Mouse (Mus musculus) layer of hippocampus, adult 9-11 months (tissue): ENCODE results near the gene B3galt5.
"Not testable (repeated sequence)": the region's sequence is repeated elsewhere in the genome, so short reads cannot be mapped to it uniquely, and the experiment has no call there.

Source experiments
- DNase-seq: peaks from one replicate; pipeline ENCODE4 v3.0.0; 2022

Gene B3galt5

DNA sequence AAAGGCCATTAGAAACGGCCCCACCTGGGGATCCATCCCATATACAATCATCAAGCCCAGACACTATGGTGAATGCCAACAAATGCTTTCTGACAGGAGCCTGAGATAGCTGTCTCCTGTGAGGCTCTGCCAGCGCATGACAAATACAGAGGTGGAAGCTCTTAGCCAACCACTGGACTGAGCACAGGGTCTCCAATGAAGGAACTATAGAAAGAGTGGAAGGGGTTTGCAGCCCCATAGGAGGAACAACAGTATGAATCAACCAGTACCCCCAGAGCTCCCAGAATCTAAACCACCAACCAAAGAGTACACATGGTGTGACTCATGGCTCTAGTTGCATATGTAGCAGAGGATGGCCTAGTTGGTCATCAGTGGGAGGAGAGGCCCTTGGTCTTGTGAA is 36.1 kb downstream of the B3galt5 start:
- no peak for DNase-seq

DNA sequence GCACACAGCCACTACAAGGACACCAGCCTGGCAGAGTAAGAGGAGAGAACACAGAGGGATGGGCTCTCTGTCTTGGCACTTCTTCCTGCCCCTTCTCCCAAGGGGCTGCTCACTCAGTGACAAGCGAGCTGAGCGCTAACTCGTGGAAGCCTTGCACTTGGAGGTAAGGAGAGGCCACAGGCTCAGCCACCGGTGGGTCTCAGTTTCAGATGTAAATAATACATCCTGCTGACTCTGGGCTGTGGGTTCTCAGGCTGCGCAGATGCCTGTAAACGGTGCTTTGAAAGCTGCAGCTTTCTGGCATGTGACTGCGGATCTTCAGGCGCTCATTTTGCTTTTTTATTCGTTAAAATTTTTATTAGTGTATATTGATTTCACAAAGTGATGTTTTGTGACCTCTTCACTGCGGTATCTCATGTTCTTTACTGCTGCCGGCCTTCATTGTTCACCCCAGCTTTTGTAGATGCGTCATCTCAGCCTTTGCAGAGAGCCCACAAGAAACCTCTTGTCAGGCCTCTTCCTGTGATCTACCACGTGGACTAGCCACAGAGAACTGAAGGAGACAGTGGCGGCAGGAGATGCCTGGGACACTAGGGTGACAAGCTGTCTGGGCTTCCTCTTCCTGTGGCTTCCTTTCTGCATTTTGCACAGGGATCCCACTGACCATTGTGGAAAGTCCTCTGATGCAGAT is 37.5 kb downstream of the B3galt5 start:
- DNase-seq, result peak; percentile 88

DNA sequence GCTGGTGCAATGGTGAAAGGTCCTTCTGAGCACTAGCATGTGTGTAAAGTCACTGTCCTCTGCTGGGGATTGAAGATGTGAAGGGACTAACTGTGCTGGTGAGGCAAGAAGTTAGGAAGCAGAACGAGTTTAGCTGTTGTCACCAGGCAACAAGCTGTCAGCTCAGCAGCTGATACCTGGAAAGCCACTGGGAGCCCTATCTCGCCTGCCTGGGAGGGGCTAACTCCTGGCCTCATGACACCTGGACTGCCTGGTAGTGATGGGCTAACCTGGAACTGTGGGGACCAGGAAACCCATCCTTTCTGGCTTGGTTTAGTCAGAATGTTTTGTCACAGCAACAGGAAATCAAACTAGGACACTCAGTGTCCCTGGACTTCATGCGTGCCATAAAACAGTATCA is 41.0 kb downstream of the B3galt5 start:
- DNase-seq, result no peak

DNA sequence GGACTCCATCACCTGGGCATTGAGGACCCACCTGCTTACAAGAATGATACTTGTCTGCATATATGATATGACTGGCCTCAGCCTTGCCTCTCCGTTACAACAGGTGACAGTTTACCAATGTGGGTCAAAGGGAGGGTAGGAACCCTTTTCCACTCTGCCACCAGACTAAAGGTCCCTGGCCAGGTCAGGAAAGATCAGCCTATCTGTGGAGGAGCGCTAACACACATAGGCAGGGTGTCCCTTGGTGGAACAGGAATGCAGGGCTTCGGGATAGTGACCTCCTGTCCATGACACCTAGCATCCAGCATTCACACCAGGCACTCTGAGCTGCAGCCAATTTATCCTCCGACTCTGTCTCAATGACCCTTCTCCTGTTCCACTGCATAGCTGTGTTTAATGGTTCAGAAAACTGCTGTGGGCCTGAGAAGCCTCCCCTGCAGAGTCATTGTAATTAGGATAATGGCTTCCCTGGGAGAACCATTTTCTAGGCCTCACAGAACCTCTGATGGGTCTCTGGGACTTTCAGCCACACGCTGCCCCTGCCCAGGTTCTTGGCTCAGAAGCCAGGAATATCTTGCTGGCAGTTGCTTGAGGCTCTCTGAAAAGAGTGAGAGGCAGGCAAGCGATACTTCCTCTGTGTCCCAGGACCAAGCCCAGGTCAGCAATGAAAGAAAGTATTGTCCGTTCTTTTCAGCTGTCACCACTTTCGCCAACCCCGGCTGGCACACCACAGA is 43.1 kb downstream of the B3galt5 start:
- DNase-seq, result peak; percentile 57

DNA sequence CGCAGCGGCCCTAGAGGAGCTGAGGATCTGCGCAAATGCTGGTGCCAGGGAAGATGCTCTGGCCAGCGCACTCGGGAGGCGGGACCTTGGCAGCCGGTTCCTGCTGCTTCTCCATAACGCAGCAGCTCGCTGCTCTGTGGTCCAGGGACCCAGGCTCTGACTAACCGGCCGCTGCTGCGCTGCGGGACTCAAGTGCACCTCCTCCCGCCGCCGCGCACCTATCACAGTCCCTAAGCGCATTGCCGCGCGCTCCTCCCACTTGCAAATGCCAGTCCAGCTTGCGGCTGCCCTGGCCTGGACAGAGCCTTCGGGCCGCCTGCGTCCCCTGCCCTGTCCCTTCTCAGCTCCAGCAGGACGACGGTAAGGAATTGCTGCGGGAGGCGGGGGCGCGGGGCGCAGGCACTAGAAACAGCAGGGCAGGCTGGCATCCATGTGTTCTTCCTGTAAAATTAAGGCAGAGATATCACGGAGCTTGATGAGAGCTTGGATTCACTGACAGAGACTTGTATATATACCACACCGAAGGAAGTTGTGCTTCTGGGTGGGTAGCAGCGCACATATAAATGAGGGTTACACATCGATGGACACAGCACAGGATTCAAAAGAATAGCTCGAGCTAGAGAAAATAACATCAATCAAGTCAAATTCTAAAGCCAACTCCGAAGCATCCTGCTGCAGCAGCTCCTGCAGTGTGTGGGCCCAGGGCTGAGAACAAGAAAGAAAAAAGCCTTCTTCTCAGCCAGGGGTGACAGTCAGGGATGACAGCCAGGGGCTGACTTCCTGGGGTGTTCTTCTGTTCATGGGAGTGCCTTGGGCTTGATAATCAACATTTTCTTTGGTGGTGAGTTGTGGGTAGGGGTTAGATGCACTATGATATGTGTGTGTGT is 45.4 kb downstream of the B3galt5 start:
- DNase-seq, result peak; percentile 73

DNA sequence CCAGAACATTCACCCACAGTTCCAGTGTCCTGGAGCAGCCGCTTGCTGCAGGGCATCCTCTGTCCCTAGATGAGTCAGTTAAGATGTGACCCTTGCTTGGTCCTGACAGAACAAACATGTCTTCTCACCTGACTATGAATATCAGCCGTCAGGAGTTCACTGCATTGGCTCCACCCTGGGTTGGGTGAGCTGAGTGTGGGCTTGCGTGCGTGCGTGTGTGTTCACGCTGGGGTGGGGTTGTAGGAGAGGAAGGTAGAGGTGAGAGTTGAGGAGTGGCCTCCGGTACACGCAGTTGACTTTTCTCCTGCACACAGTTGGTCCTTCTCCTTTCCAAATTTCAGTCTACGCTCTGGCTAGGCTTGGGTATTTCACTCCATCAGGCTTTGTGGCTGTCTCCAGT is 47.0 kb downstream of the B3galt5 start:
- DNase-seq, result no peak

DNA sequence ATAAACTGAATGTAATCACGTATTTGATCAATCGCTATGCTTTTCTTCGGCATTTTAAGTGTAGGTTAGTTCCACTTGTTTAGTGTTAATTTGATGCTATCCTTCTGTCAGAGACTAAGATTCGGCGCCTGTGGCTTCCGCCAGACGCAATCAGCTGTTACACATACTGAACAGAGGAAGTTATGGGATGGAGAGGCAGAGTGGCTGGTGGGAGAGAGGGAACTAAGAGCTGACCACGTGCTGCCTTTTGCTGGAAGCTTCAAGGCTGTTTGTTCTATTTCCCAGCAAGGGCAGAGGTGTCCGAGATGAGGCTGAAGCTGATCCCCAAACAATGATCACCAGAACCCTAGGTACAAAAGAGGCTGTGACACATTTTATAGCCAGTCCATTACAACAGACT is 56.3 kb downstream of the B3galt5 start:
- DNase-seq, result peak; percentile 69

DNA sequence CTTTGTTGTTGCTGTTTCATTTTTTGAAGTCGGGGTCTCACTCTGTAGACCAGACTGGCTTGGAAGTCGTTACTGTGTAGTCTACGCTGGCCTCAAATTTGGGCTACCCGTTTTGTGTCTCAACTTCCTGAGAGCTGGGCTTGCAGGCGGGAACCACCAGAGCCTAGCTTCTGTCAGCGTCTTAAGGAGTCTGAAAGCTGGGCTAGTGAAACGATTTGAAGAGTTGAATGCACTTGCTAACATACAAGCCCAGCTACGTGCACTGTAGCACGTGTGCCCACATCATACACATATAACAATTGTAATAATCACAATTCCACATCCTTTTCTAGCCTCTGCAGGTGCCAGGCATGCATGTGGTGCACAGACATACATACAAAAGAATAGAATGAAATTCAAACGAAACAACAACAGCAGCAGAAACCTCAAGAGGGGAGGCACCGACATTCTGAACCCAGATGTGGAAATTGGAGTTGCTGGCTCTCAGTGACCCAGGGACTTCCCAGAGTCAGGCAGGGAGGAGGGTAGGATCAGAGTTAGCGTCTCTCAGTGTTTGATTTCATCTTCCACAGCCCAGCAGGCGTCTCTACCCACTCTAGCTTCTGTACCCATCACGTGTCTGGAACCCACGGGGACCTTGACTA is 57.1 kb downstream of the B3galt5 start:
- DNase-seq, result no peak

DNA sequence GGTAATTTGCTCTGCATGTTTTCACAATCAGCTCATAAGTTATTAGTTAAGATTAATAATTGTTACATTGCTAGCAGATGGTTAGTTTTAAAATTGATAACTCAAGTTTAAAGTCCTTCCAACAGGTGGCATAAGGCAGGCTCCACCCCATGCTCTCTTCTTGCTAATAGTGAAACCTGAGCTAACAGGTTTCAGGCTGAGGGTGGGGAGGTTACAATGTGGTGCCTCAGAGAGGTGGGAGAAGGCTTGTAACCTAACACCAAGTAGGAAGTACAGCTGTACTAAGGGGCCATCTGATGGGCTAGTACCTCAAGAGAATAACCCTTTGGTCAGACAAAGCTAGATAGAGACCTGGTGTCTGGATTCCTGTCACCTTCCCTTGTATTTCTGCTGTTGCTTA is 62.5 kb downstream of the B3galt5 start:
- DNase-seq, result no peak

DNA sequence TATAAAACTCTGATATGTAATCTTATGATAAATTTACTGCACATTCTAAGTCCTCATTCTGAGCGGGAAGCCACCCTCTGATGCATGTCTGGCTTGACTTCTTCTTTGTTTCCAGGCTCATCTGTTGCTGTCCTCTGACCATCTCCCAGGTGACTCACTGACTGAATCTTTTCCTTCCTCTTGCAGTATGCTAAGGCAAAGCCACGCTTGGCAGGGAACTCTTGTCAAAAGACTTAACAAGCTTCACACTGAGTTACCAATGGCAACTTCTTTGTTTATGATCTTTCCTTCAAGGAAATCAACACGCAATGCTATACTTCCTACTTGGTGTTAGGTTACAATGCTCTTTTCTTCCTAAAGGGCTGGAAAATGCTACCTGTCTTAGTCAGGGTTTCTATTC is 63.0 kb downstream of the B3galt5 start:
- DNase-seq, result no peak

DNA sequence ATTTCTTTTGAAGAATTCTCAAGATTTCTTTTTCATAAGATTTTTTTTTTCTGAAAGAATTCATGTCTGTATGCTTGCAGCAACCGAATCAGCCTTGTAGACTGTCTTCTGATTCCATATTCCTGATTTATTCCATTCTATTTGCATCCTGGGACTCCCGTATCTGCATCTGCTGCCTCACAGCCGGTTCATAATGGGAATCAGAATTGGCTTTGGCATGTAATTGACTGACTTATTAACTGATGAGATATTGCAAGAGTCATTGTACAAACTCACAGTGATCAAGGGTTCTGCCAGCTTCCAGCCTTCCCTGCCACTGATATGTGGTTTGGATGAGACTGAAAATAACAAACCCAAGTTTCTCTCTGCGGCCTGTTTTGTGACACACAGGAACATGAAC is 67.8 kb downstream of the B3galt5 start:
- no peak for DNase-seq

DNA sequence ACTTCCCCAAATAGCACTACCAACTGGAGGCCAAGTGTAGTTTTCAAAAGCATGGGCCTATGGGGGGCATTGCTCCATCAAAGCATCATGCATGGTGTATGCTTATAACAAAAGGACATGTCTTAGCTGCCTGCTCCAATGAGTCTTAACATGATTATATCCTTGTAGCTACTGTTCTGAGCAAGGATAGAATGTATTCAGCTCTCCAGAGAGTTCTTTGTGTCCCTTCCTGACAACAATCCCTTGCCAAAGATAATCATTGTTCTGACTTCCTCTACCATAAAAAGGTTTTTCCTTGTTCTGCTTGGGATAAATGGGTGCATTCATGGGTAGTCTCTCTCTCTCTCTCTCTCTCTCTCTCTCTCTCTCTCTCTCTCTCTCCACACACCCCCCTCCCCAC is 68.8 kb downstream of the B3galt5 start:
- no peak for DNase-seq

DNA sequence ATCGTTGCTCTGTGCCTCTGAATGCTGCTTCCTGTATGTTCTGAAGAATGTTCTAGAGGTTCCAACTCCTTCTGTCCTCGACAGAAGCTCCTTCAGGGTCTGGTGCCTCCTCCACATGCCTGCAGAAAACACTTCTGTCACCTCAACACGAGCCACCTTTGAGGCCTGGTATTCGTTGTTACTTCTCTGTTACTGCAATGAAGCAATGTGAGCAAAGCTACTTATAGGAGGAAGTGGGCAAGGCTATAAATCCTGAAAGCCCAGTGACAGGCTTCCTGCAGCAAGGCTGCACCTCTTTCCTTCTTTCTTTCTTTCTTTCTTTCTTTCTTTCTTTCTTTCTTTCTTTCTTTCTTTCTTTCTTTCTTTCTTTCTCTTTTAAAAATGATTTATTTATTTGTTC is 71.3 kb downstream of the B3galt5 start:
- no peak for DNase-seq

DNA sequence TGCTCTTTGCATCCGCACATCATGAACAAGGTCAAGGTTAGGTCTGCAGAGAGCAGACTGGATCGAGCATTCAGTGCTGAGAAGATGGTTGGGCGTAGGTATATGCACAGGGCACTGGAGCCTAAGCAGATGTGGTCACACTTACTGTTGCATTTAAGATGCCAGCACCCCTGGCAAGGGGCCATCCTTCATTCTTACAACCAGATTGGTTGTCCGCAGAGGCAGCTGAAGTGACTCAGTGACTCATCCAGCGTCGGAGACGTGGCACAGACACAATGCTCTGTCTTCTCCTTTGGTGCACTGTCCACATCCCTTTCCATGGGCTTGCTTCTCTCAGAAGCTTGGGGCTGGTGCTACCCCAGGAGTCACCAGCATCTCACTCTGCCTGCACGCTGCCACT is 82.2 kb downstream of the B3galt5 start:
- no peak for DNase-seq

DNA sequence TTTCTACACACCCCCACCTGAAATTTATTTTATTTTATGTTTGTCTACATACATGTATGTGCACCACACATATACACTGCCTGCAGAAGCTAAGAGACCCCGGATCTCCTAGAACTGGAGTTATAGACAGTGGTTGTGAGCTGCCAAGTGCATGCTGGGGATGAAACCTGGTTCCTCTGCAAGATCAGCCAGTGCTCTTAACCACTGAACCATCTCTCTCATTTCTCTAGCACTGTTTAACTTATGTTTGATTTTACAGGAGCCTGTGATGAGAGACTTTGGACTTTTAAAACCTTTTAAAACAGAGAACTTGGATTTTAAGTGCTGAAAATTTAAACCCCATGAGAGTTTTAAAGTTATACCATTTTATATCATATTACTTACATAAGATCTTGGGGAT is 87.1 kb downstream of the B3galt5 start:
- DNase-seq, result no peak

DNA sequence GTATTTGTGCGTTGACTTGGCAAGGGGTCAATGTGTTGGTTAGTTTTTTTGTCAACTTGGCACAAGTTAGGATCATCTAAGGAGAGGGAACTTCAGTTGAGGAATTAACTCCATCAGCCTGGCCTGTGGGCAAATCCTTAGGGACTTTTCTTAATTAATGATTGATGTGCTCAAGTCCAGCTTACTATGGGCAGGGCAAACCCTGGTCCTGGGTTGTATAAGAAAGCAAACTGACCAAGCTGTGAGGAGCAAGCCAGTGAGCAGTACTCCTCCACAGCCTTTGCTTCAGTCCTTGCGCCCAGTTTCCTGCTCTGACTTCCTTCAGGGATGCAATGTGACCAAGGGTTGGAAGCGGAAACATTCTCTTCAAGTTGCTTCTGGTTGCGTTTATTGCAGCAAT is 87.6 kb downstream of the B3galt5 start:
- DNase-seq, result no peak

DNA sequence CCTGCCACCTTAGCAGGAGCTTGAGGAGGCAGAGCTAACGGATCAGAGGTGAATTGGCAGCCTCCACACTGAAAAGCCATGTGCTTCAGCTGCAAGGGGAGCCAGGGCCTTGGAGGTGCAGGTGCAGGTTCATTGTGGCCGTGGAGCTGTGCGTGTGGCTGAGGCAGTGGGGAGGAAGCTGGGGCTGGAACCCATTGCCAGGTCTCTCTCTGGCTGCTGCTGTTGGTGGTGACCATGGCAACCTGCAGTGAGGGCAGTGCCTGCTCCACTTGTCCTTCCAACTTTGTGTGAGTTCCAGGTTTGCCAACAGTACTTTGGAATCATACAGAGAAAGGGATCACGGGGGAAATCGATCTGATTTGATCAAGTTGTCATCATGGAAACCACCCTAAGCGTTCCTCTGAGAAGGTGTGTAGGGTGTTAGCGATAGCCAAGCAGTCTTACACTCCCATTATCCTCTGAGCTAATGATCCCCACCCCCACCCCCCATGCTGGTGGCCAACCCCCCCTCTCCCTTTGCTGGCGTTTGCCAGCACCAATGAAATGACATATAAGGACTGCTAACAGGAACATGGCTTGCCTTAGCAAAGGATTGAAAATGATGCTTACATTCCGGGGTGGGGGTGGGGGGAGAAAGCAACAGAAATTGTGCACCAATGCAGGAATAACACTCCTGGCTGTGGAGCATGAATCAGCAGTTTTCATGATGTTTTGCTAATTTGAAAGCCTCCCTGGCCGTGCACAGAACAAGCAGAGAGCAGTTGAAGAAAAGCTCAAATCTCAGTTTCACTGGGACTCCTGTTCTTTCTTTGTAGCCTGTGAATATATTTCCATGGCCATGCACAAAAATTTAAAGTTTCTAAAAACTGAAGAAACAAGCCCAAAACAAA is 90.8 kb downstream of the B3galt5 start:
- DNase-seq, result peak; percentile 53

DNA sequence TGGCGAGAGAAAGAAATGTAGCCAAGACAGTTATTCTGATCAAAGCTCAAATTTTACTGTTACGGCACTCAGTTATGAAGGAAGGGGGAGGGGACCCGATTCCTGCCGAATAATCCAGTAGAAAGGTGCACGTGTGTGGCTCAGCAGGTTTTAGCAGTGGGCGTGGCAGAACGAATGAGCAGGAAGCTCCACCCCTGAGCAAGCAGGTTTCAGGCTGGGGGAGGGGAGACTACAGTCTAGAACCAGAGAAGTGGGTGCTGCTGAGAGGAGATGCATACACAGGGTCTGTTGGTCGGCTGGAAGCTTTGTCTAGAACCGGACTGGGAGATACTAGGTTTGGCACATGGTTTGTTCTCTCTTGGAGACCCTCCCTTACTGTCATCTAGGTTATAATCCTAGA is 91.7 kb downstream of the B3galt5 start:
- DNase-seq, result not testable (repeated sequence)

DNA sequence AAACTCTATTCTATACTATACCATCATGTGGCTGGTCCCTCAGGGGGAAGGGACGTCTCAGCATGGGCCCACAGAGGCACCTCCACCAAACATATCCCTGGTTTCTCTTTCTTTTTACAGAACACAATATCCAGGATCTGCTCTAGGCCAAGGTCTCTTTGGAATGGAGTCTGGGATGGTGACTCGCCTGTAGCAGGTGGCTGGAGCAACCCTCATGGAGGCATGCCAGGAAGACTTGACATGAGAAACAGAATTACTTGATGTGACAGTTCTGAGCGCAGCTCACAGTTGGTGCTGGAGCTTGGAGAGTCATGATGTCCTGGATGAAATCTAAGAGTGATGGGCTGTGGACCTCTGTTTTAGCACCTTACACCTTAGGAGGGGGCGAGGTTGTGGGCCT is 104.0 kb downstream of the B3galt5 start:
- DNase-seq, result no peak

DNA sequence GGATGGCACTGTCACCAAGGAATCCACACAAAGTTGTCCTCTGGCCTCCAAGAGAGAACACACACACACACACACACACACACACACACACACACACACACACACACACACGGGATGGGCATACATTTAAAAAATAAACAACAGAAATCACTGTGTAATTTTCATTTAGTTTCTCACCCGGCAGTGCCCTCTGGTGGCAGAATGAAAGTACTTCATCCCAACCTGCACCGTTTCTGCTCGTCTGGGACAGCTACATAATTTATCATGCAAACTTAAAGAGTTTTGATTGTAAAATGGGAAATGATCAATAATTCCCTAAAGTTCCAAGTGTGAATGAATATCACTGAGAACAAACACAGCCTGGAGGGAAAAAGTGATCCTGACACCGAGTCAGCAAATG is 105.7 kb downstream of the B3galt5 start:
- DNase-seq, result no peak

DNA sequence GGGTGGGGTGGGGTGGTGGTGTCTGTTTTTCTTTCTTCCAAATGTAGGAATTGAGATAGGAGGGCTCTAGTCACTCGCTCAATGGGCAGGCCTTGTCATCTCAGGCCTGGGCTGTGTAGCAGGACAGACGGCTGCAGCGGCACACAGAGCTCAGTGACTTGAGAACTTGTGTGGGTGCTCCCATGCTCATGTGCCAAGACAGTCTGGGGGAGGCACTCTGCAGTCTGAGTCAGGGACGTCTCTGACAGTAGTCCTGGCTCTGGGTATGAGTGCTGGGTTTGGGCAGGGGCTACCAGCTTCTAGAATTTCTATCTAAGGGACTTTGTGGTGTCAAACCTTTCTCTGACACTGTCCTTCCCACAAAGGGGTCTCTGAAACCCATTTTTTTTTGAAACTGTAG is 106.3 kb downstream of the B3galt5 start:
- DNase-seq, result no peak

DNA sequence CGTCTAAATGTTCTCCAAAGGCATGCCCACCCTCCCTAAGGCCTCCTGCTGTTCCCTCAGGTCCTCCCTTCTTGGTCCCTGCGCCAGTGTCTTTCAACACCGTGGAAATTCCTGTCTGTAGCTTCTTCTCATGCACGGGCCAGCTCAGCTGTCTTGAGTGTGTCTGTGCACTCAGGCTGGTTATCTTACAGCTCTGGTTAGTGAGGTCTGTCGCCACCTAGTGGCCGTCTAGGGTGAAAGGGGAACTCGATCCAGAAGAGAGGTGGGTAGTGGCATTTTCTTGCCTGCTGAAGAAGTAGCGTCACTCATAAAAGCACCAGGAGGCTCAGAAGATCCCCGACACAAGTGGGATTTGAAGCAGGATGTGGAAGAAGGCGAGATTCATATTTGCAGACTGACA is 109.5 kb downstream of the B3galt5 start:
- DNase-seq, result peak; percentile 83
